Mouse (Mus musculus): ENCODE data around the gene Gprc5a. TPM values are rescaled to one million over a fixed set of nuclear protein-coding genes. Genes with fewer than 3 reads are reported as not detected.

The Gprc5a gene
- polyA plus RNA-seq, 1 experiment, result 352 TPM

GRCm38 (mm10) chr6:135089786-135090185, 24.3 kb downstream of the Gprc5a start:
- no peak for TF ChIP-seq POLR2A (IDR thresholded peaks at IDR 0.05; ENCODE audit: borderline replicate concordance, extremely low read depth, low read depth, low read length)
- no peak for TF ChIP-seq CTCF (IDR thresholded peaks at IDR 0.05; ENCODE audit: insufficient read depth, low read length)
- Histone ChIP-seq H3K4me1 (ENCODE audit: control insufficient read depth, insufficient read depth, low read length) (no peaks in the 10 kb centered on the region), H3K4me3 (replicated peaks; ENCODE audit: extremely low read depth, low read depth, low read length) (no peak overlapping the region)
- DNase-seq, result no peak
- 47% methylated on average over 8 of the region's 8 CpGs for WGBS

GRCm38 (mm10) chr6:135090661-135091060, 25.2 kb downstream of the Gprc5a start:
- 67% methylated on average over 4 of the region's 4 CpGs for WGBS
- no peaks in the 10 kb centered on the region for H3K4me1 ChIP-seq (ENCODE audit: control insufficient read depth, insufficient read depth, low read length)
- DNase-seq, result no peak
- no peak for TF ChIP-seq POLR2A (IDR thresholded peaks at IDR 0.05; ENCODE audit: borderline replicate concordance, extremely low read depth, low read depth, low read length)
- no peak overlapping the region for H3K4me3 ChIP-seq (replicated peaks; ENCODE audit: extremely low read depth, low read depth, low read length)

- WGBS, result 92% methylated on average over 12 of the region's 12 CpGs
Measured at GRCm38 (mm10) chr6:135092798-135093470, 27.5 kb downstream of the Gprc5a start.

GRCm38 (mm10) chr6:135100787-135101472, 35.5 kb downstream of the Gprc5a start:
- whole genome bisulfite sequencing, result 79% methylated on average over 15 of the region's 15 CpGs

More at GRCm38 (mm10) chr6:135092798-135093470, 27.5 kb downstream of the Gprc5a start:
- DNase-seq, result no peak
- TF ChIP-seq CTCF (IDR thresholded peaks at IDR 0.05; ENCODE audit: insufficient read depth, low read length), result no peak
- no peaks in the 10 kb centered on the region for H3K4me1 ChIP-seq (ENCODE audit: control insufficient read depth, insufficient read depth, low read length)
- no peak overlapping the region for H3K4me3 ChIP-seq (replicated peaks; ENCODE audit: extremely low read depth, low read depth, low read length)

GRCm38 (mm10) chr6:135102736-135103303, 37.4 kb downstream of the Gprc5a start:
- no peak for TF ChIP-seq POLR2A (IDR thresholded peaks at IDR 0.05; ENCODE audit: borderline replicate concordance, extremely low read depth, low read depth, low read length)
- TF ChIP-seq CTCF (IDR thresholded peaks at IDR 0.05; ENCODE audit: insufficient read depth, low read length), result no peak
- 52% methylated on average over 5 of the region's 5 CpGs for WGBS
- Histone ChIP-seq H3K4me1 (ENCODE audit: control insufficient read depth, insufficient read depth, low read length) (no peaks in the 10 kb centered on the region), H3K4me3 (replicated peaks; ENCODE audit: extremely low read depth, low read depth, low read length) (no peak overlapping the region)
- DNase-seq, result no peak

More at GRCm38 (mm10) chr6:135100787-135101472, 35.5 kb downstream of the Gprc5a start:
- Histone ChIP-seq H3K4me3 (replicated peaks; ENCODE audit: extremely low read depth, low read depth, low read length) (no peak overlapping the region), H3K4me1 (ENCODE audit: control insufficient read depth, insufficient read depth, low read length) (no peaks in the 10 kb centered on the region)
- no peak for DNase-seq
- TF ChIP-seq POLR2A (IDR thresholded peaks at IDR 0.05; ENCODE audit: borderline replicate concordance, extremely low read depth, low read depth, low read length) (no peak), CTCF (IDR thresholded peaks at IDR 0.05; ENCODE audit: insufficient read depth, low read length) (no peak)

GRCm38 (mm10) chr6:135107014-135107413, 41.6 kb downstream of the Gprc5a start:
- H3K4me1 ChIP-seq (ENCODE audit: control insufficient read depth, insufficient read depth, low read length), result no peaks in the 10 kb centered on the region
- TF ChIP-seq CTCF (IDR thresholded peaks at IDR 0.05; ENCODE audit: insufficient read depth, low read length), result no peak
- TF ChIP-seq POLR2A (IDR thresholded peaks at IDR 0.05; ENCODE audit: borderline replicate concordance, extremely low read depth, low read depth, low read length), result no peak
- no peak for DNase-seq
- WGBS, result 90% methylated on average over 6 of the region's 6 CpGs
- no peak overlapping the region for H3K4me3 ChIP-seq (replicated peaks; ENCODE audit: extremely low read depth, low read depth, low read length)

GRCm38 (mm10) chr6:135112411-135113113, 47.1 kb downstream of the Gprc5a start:
- H3K4me1 ChIP-seq (ENCODE audit: control insufficient read depth, insufficient read depth, low read length), result no peaks in the 10 kb centered on the region

GRCm38 (mm10) chr6:135113114-135113436, 47.6 kb downstream of the Gprc5a start:
- H3K4me1 ChIP-seq (ENCODE audit: control insufficient read depth, insufficient read depth, low read length), result no peaks in the 10 kb centered on the region
- no peak for TF ChIP-seq CTCF (IDR thresholded peaks at IDR 0.05; ENCODE audit: insufficient read depth, low read length)
- no peak for TF ChIP-seq POLR2A (IDR thresholded peaks at IDR 0.05; ENCODE audit: borderline replicate concordance, extremely low read depth, low read depth, low read length)
- WGBS, result 35% methylated on average over 6 of the region's 6 CpGs
- DNase-seq, result no peak
- no peak overlapping the region for H3K4me3 ChIP-seq (replicated peaks; ENCODE audit: extremely low read depth, low read depth, low read length)

More at GRCm38 (mm10) chr6:135112411-135113113, 47.1 kb downstream of the Gprc5a start:
- 37% methylated on average over 7 of the region's 7 CpGs for WGBS
- no peak for TF ChIP-seq CTCF (IDR thresholded peaks at IDR 0.05; ENCODE audit: insufficient read depth, low read length)
- no peak for TF ChIP-seq POLR2A (IDR thresholded peaks at IDR 0.05; ENCODE audit: borderline replicate concordance, extremely low read depth, low read depth, low read length)
- H3K4me3 ChIP-seq (replicated peaks; ENCODE audit: extremely low read depth, low read depth, low read length), result no peak overlapping the region
- DNase-seq, result no peak

GRCm38 (mm10) chr6:135116479-135116878, 51.0 kb downstream of the Gprc5a start:
- TF ChIP-seq CTCF (IDR thresholded peaks at IDR 0.05; ENCODE audit: insufficient read depth, low read length) (no peak), POLR2A (IDR thresholded peaks at IDR 0.05; ENCODE audit: borderline replicate concordance, extremely low read depth, low read depth, low read length) (no peak)
- 87% methylated on average over 8 of the region's 8 CpGs for WGBS
- H3K4me3 ChIP-seq (replicated peaks; ENCODE audit: extremely low read depth, low read depth, low read length), result no peak overlapping the region

More at GRCm38 (mm10) chr6:135116479-135116878, 51.0 kb downstream of the Gprc5a start:
- no peaks in the 10 kb centered on the region for H3K4me1 ChIP-seq (ENCODE audit: control insufficient read depth, insufficient read depth, low read length)
- DNase-seq, result no peak
